Mouse (Mus musculus) lung, postnatal 0 days (tissue): ENCODE measurements around the gene Tgfbr2.

ENCODE experiments used
- CTCF ChIP-seq: IDR thresholded peaks from 2 replicates; pipeline ENCODE4 v1.5.1; 2016; ENCODE audit warnings: antibody characterized with exemption, mild to moderate bottlenecking
- EP300 ChIP-seq: IDR thresholded peaks from 2 replicates; pipeline ENCODE4 v1.6.1; 2016; ENCODE audit warnings: antibody characterized with exemption, mild to moderate bottlenecking, control low read depth

DNA sequence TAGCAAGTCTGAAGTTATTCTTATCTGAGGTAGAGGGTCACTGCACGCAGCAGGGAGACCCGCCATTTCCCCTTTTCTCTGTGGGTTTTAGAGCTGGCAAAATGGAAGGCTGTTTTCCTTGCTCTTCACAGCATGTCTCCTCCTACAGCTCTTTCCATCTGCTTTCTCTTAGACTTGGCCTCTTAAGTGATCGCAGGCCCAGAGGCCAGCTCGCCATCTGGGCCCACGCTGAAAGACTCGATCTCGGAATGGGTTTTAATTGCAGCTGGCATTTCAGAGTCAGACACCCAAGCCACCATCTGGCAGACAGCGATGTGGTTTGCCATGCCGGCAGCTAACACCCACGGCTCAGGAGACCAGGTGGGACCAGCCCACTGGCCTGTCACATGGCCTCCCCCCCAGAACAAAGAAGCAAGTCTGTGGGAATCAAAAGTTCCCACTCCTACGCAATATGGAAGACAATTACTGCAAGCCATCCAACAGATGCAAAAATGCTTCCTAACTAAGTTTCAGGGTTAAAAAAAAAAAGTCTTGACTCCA, 36.5 kb downstream of the Tgfbr2 start:
- no peak for TF ChIP-seq EP300
- TF ChIP-seq CTCF, result no peak
